Mouse (Mus musculus): ENCODE results near the gene Nup210l. TPM values are rescaled to one million over a fixed set of nuclear protein-coding genes. Genes with fewer than 3 reads are reported as not detected.

Nup210l gene
- 0.20 and 0.25 TPM in 2 replicates for polyA plus RNA-seq (2015; fragmentation: Nextera tagmentation; extraction: Ambion mirVana)

- H3K9ac ChIP-seq = no peak within 1 kb of the TSS
- 81% methylated on average over 13 of the region's 13 CpGs for WGBS
- H3K4me3 ChIP-seq = no peak within 1 kb of the TSS
- no peak for ATAC-seq (replicated peaks; ENCODE audit: insufficient number of reproducible peaks, insufficient read depth, low FRiP score, low read depth)
- no peak within 1 kb of the TSS for H3K4me2 ChIP-seq
- H3K36me3 ChIP-seq = peaks cover 9% of the 10 kb centered on the region
- no peaks in the 10 kb centered on the region for H3K4me1 ChIP-seq (replicated peaks)
- no peaks in the 10 kb centered on the region for H3K9me3 ChIP-seq (replicated peaks)
- no peak within 1 kb of the TSS for H3K27ac ChIP-seq
- H3K27me3 ChIP-seq = no peaks in the 10 kb centered on the region
Measured at GRCm38 (mm10) chr3:90103938-90104337, at the start of gene Nup210l. TSS of gene Nup210l (plus strand) at chr3:90104132.

DNA sequence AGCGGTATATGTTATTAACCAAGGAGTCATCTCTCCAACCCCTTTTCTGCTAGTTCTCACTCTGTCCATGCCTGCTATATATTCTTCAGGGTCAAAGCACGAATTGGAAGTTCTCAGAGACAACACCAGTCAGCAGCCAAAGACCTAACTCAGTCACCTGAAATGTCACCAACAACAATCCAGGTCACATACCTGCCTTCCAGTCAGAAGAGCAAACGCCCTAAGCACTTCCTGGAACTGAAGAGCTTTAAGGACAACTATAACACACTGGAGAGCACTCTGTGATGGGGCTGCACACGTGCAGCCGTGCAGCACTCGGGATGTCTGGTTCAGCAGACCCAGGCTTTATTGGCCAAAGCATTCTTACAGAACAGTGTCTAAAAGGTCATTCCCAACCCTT is 42.4 kb upstream of the Nup210l start:
- no peaks in the 10 kb centered on the region for H3K27me3 ChIP-seq
- H3K27ac ChIP-seq = no peak overlapping the region
- no peak for ATAC-seq (replicated peaks; ENCODE audit: insufficient number of reproducible peaks, insufficient read depth, low FRiP score, low read depth)
- H3K4me2 ChIP-seq = no peak overlapping the region
- peaks cover 60% of the 10 kb centered on the region for H3K36me3 ChIP-seq
- 88% methylated on average over 6 of the region's 6 CpGs for WGBS
- H3K4me3 ChIP-seq = no peak overlapping the region
- H3K4me1 ChIP-seq (replicated peaks) = no peaks in the 10 kb centered on the region
- H3K9me3 ChIP-seq (replicated peaks) = no peaks in the 10 kb centered on the region
- no peak overlapping the region for H3K9ac ChIP-seq

- Histone ChIP-seq H3K4me3 (no peak overlapping the region), H3K36me3 (peaks cover 50% of the 10 kb centered on the region), H3K9ac (no peak overlapping the region), H3K27ac (no peak overlapping the region), H3K9me3 (replicated peaks) (no peaks in the 10 kb centered on the region), H3K4me1 (replicated peaks) (no peaks in the 10 kb centered on the region), H3K4me2 (no peak overlapping the region), H3K27me3 (no peaks in the 10 kb centered on the region)
- no peak for ATAC-seq (replicated peaks; ENCODE audit: insufficient number of reproducible peaks, insufficient read depth, low FRiP score, low read depth)
- WGBS = 52% methylated on average over 2 of the region's 2 CpGs
Measured at GRCm38 (mm10) chr3:90062539-90062938, 41.4 kb upstream of the Nup210l start.

- H3K9me3 ChIP-seq (replicated peaks) = no peaks in the 10 kb centered on the region
- no peaks in the 10 kb centered on the region for H3K4me1 ChIP-seq (replicated peaks)
- ATAC-seq (replicated peaks; ENCODE audit: insufficient number of reproducible peaks, insufficient read depth, low FRiP score, low read depth) = no peak
- H3K27me3 ChIP-seq = no peaks in the 10 kb centered on the region
- peaks cover 39% of the 10 kb centered on the region for H3K36me3 ChIP-seq
- no peak overlapping the region for H3K4me3 ChIP-seq
- WGBS = 66% methylated on average over 3 of the region's 3 CpGs
- H3K4me2 ChIP-seq = no peak overlapping the region
- no peak overlapping the region for H3K27ac ChIP-seq
- no peak overlapping the region for H3K9ac ChIP-seq
Measured at GRCm38 (mm10) chr3:90064383-90064782, 39.5 kb upstream of the Nup210l start.

- Histone ChIP-seq H3K9ac (no peak overlapping the region), H3K4me3 (no peak overlapping the region), H3K4me1 (replicated peaks) (no peaks in the 10 kb centered on the region), H3K36me3 (peaks cover 31% of the 10 kb centered on the region), H3K4me2 (no peak overlapping the region), H3K27ac (no peak overlapping the region), H3K27me3 (no peaks in the 10 kb centered on the region), H3K9me3 (replicated peaks) (no peaks in the 10 kb centered on the region)
- WGBS = 53% methylated on average over 3 of the region's 3 CpGs
- no peak for ATAC-seq (replicated peaks; ENCODE audit: insufficient number of reproducible peaks, insufficient read depth, low FRiP score, low read depth)
Measured at GRCm38 (mm10) chr3:90065553-90065952, 38.4 kb upstream of the Nup210l start.

GRCm38 (mm10) chr3:90067851-90068250 is 36.1 kb upstream of the Nup210l start:
- no peak overlapping the region for H3K27ac ChIP-seq
- H3K4me2 ChIP-seq = no peak overlapping the region
- H3K27me3 ChIP-seq = no peaks in the 10 kb centered on the region
- 85% methylated on average over 4 of the region's 4 CpGs for WGBS
- no peaks in the 10 kb centered on the region for H3K9me3 ChIP-seq (replicated peaks)
- no peak overlapping the region for H3K9ac ChIP-seq
- no peak overlapping the region for H3K4me3 ChIP-seq
- 0 out of 2 replicates have a peak, but pooled peaks cover 3% of the 10 kb centered on the region for H3K4me1 ChIP-seq (replicated peaks)
- no peak for ATAC-seq (replicated peaks; ENCODE audit: insufficient number of reproducible peaks, insufficient read depth, low FRiP score, low read depth)
- H3K36me3 ChIP-seq = peaks cover 8% of the 10 kb centered on the region

- Histone ChIP-seq H3K4me1 (replicated peaks) (0 out of 2 replicates have a peak, but pooled peaks cover 3% of the 10 kb centered on the region), H3K36me3 (no peaks in the 10 kb centered on the region), H3K9ac (no peak overlapping the region), H3K4me2 (no peak overlapping the region), H3K27ac (no peak overlapping the region), H3K9me3 (replicated peaks) (no peaks in the 10 kb centered on the region), H3K4me3 (no peak overlapping the region), H3K27me3 (no peaks in the 10 kb centered on the region)
- no peak for ATAC-seq (replicated peaks; ENCODE audit: insufficient number of reproducible peaks, insufficient read depth, low FRiP score, low read depth)
- 60% methylated on average over 7 of the region's 7 CpGs for WGBS
Measured at GRCm38 (mm10) chr3:90069688-90070087, 34.2 kb upstream of the Nup210l start.

DNA sequence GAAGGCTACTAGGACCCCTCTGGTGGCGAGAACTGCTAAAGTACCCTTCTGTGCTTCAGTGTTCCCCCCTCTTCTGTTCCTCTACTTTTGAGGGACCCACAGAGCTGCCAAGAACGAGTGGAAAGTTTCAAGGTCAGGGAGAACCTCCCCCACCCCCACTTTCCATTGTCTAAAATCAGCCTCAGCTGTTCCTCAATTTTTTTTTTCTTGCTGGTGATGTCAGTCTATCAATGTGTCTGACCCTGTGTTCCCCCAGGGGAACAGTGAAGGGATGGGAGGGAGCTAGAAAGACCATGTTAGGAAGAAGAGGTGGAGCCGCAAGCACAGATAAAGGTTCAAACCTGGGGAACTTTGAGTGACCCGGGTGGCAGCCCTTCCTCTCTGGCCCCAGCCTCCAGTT is 31.6 kb upstream of the Nup210l start, which contains the start of gene Tpm3:
Gene Tpm3, plus strand, starts transcription at position 356 of the 400 bp plus-strand sequence.
- no peak within 1 kb of the TSS for H3K9ac ChIP-seq
- H3K27ac ChIP-seq = no peak within 1 kb of the TSS
- H3K4me1 ChIP-seq (replicated peaks) = peaks cover 9% of the 10 kb centered on the region
- no peak for ATAC-seq (replicated peaks; ENCODE audit: insufficient number of reproducible peaks, insufficient read depth, low FRiP score, low read depth)
- WGBS = 50% methylated on average over 4 of the region's 4 CpGs
- no peak within 1 kb of the TSS for H3K4me3 ChIP-seq
- H3K36me3 ChIP-seq = no peaks in the 10 kb centered on the region
- no peaks in the 10 kb centered on the region for H3K9me3 ChIP-seq (replicated peaks)
- no peaks in the 10 kb centered on the region for H3K27me3 ChIP-seq
- H3K4me2 ChIP-seq = no peak within 1 kb of the TSS

DNA sequence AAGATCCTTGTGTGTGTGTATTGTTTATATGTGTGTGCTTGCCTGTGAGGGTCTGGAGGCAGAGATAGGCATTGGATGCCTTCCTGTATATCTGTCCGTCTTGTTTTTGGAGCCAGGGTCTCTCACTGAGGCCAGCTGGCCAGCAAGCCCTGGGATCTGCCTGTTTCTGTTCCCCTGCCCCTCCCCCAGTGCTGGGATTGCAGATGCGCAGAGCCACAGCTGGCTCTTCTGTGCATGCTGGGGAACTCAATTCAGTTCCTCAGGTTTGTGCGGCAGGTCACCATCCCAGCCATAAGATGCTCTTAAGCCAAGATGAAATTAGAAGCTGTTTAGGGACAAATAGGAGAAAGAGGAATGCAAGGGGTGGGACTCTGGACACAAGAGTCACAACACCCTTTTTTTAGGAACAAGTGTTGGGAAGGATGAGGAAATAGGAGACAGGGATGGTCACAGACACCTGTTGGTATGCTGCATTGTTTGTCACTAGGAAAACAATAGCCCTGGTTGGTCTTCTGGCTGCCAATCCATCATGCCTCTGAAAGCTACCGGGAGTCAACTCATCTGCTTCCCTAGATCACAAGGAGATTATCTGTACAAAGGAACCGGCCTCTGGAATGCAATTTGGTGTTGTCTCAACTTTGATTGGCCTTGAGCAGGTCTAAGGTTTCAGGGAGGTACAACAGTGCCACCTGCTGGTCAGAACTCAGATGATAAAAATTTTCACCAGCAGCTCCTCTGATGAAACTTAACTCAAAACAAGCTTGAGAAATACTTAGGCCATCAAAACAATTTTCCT is 26.8 kb upstream of the Nup210l start:
- 14% methylated on average over 5 of the region's 5 CpGs for WGBS
- no peak for ATAC-seq (replicated peaks; ENCODE audit: insufficient number of reproducible peaks, insufficient read depth, low FRiP score, low read depth)
- Histone ChIP-seq H3K9ac (no peak overlapping the region), H3K4me1 (replicated peaks) (peaks cover 27% of the 10 kb centered on the region), H3K4me2 (peak overlapping the region; percentile 36), H3K4me3 (0 out of 2 replicates have a peak overlapping the region, but pooled peaks have one; percentile 2), H3K9me3 (replicated peaks) (no peaks in the 10 kb centered on the region), H3K27me3 (no peaks in the 10 kb centered on the region), H3K27ac (no peak overlapping the region; the same call in 1 of the 2 replicates), H3K36me3 (no peaks in the 10 kb centered on the region)

DNA sequence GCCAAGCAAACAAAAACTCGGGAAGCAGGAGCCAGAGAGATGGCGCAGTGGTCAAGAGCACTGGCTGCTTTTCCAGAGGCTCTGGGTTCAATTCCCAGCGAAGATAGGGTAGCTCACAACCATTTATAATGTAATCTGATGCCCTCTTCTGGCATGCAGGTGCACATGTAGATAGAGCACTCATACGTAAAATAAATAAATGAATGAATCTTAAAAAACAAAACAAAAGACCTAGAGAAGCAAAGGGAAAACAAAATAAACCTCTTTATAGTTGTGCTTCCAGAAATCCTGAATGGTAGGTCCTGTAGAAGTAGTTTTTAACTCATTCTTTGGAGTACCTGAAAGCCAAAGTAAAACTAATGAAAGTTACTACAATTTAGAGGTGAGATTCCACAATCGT is 25.7 kb upstream of the Nup210l start:
- H3K27ac ChIP-seq = no peak overlapping the region; the same call in 1 of the 2 replicates
- no peaks in the 10 kb centered on the region for H3K9me3 ChIP-seq (replicated peaks)
- no peaks in the 10 kb centered on the region for H3K36me3 ChIP-seq
- no peak for ATAC-seq (replicated peaks; ENCODE audit: insufficient number of reproducible peaks, insufficient read depth, low FRiP score, low read depth)
- whole genome bisulfite sequencing = 48% methylated on average over 5 of the region's 5 CpGs
- no peak overlapping the region for H3K4me3 ChIP-seq
- H3K27me3 ChIP-seq = no peaks in the 10 kb centered on the region
- no peak overlapping the region for H3K4me2 ChIP-seq
- H3K9ac ChIP-seq = no peak overlapping the region
- H3K4me1 ChIP-seq (replicated peaks) = peaks cover 37% of the 10 kb centered on the region

DNA sequence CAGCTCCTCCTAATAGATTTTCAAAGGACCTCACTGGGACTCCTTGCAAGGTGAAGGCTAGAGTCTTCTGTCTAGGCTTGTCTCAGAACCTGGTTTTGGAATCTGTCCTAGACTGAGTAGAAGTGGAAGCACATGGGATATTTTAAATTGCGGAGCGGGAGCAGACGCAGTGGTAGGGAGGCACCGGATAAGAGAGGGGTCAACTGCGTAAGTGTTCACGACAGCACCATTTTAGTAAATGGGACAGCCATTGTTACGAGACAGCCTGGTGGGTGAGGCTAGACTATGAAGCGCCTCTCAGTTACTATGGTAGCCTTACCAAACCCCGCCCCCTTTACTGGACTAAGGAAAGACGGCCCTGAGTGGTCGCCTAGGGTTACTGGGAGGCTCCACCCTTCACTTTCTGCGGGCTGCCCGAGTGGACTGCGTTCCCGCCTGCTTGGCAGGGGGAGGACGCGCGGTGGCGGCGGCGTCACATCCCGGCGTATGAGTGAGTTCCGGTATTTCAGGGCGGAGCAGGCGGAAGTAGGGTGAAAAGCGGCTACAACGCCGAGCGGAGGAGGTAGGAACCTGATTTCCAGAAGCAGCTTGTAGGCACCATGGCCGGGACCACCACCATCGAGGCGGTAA is 24.7 kb upstream of the Nup210l start:
- ATAC-seq (replicated peaks; ENCODE audit: insufficient number of reproducible peaks, insufficient read depth, low FRiP score, low read depth) = peak; percentile 94
- H3K4me3 ChIP-seq = peak overlapping the region; percentile 78
- no peaks in the 10 kb centered on the region for H3K27me3 ChIP-seq
- H3K4me2 ChIP-seq = peak overlapping the region; percentile 86
- peak overlapping the region; percentile 98 for H3K27ac ChIP-seq
- 1% methylated on average over 33 of the region's 33 CpGs for WGBS
- peak overlapping the region; percentile 85 for H3K9ac ChIP-seq
- H3K36me3 ChIP-seq = no peaks in the 10 kb centered on the region
- H3K4me1 ChIP-seq (replicated peaks) = peaks cover 48% of the 10 kb centered on the region
- H3K9me3 ChIP-seq (replicated peaks) = no peaks in the 10 kb centered on the region

Measured in heart, embryonic 15.5 days (tissue).